Mouse (Mus musculus): ENCODE data around the gene Art5. TPM values are rescaled to one million over a fixed set of nuclear protein-coding genes. Genes with fewer than 3 reads are reported as not detected.
"Not testable (repeated sequence)": the region's sequence is repeated elsewhere in the genome, so short reads cannot be mapped to it uniquely, and the experiment has no call there.

The Art5 gene
- polyA plus RNA-seq, 1 experiment, result 3.7 TPM

GRCm38 (mm10) chr7:102061353-102061752, 47.9 kb downstream of the Art5 start:
- Histone ChIP-seq H3K36me3 (ENCODE audit: control insufficient read depth, insufficient read depth, low read length) (peaks cover 4% of the 10 kb centered on the region; the same call in 1 of the 2 replicates), H3K27ac (ENCODE audit: control insufficient read depth, insufficient read depth, low read length) (no peak overlapping the region), H3K4me1 (replicated peaks; ENCODE audit: control insufficient read depth, insufficient read depth, low read length) (peaks cover 4% of the 10 kb centered on the region), H3K27me3 (ENCODE audit: control insufficient read depth, insufficient read depth, low read length) (no peaks in the 10 kb centered on the region), H3K4me3 (ENCODE audit: control insufficient read depth, insufficient read depth, low read length) (no peak overlapping the region)
- no peak for DNase-seq
- TF ChIP-seq CTCF (IDR thresholded peaks at IDR 0.05; ENCODE audit: borderline replicate concordance, control insufficient read depth, extremely low read depth, insufficient read depth, low read length, poor library complexity) (no peak), POLR2A (IDR thresholded peaks at IDR 0.05; ENCODE audit: control insufficient read depth, extremely low read depth, insufficient read depth, low read length, poor library complexity) (no peak)
- 93% methylated on average over 3 of the region's 3 CpGs for WGBS

DNA sequence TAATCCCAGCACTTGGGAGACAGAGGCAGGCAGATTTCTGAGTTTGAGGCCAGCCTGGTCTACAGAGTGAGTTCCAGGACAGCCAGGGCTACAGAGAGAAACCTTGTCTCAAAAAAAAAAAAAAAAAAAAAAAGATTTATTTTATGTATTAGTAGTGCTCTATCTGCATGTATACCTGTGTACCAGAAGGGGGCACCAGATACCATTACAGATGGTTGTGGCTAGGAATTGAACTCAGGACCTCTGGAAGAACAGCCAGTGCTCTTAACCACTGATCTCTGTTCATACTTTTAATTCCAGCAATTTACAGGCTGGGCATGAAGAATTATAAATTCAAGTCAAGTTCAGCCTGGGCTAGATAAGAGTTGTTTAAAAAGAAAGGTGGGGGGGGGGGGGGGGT, 60.8 kb downstream of the Art5 start:
- H3K27ac ChIP-seq (ENCODE audit: control insufficient read depth, insufficient read depth, low read length); H3K4me1 ChIP-seq (replicated peaks; ENCODE audit: control insufficient read depth, insufficient read depth, low read length); H3K27me3 ChIP-seq (ENCODE audit: control insufficient read depth, insufficient read depth, low read length); H3K36me3 ChIP-seq (ENCODE audit: control insufficient read depth, insufficient read depth, low read length); DNase-seq; H3K4me3 ChIP-seq (ENCODE audit: control insufficient read depth, insufficient read depth, low read length): not testable (repeated sequence)

Other genes starting within 250 kb of the Art5 start
- gene Anapc15, start 245.8 kb downstream of the Art5 start, polyA plus RNA-seq (2012; rRNA removed), result 77.1 and 103 TPM in 2 replicates
- 0.70 and 0.86 TPM in 2 replicates for gene Folr1, start 238.7 kb downstream of the Art5 start, polyA plus RNA-seq (2012; rRNA removed)
- gene Lamtor1, start 203.6 kb downstream of the Art5 start, polyA plus RNA-seq (2012; rRNA removed), result 235 and 239 TPM in 2 replicates
- gene Tomt, start 203.1 kb downstream of the Art5 start, polyA plus RNA-seq (2012; rRNA removed), result 0.08 and 0.20 TPM in 2 replicates
- gene Lrrc51, start 175.6 kb downstream of the Art5 start, polyA plus RNA-seq (2012; rRNA removed), result 4.0 and 6.2 TPM in 2 replicates
- gene Numa1, start 175.4 kb downstream of the Art5 start, polyA plus RNA-seq (2012; rRNA removed), result 166 and 186 TPM in 2 replicates
- 57.9 and 80.7 TPM in 2 replicates for gene Il18bp, start 90.8 kb downstream of the Art5 start, polyA plus RNA-seq (2012; rRNA removed)
- 41.0 and 42.1 TPM in 2 replicates for gene Rnf121, start 44.0 kb downstream of the Art5 start, polyA plus RNA-seq (2012; rRNA removed)
- gene Xndc1, start 44.0 kb downstream of the Art5 start, polyA plus RNA-seq (2012; rRNA removed), result 47.7 and 54.3 TPM in 2 replicates
- 11.9 and 12.1 TPM in 2 replicates for gene Xntrpc, start 43.8 kb downstream of the Art5 start, polyA plus RNA-seq (2012; rRNA removed)
- gene Trpc2, start 26.4 kb downstream of the Art5 start, polyA plus RNA-seq (2012; rRNA removed), result 0.61 and 0.92 TPM in 2 replicates
- gene Art1, start 7.7 kb downstream of the Art5 start, polyA plus RNA-seq (2012; rRNA removed), result 15.7 and 23.7 TPM in 2 replicates
- gene Chrna10, start 7.3 kb upstream of the Art5 start, polyA plus RNA-seq (2012; rRNA removed), result 1.7 and 1.8 TPM in 2 replicates
- 23.7 and 28.1 TPM in 2 replicates for gene Nup98, start 100.7 kb upstream of the Art5 start, polyA plus RNA-seq (2012; rRNA removed)
- 99.7 and 131 TPM in 2 replicates for gene Pgap2, start 100.7 kb upstream of the Art5 start, polyA plus RNA-seq (2012; rRNA removed)
- 221 and 282 TPM in 2 replicates for gene Rhog, start 146.6 kb upstream of the Art5 start, polyA plus RNA-seq (2012; rRNA removed)
- 98.6 and 107 TPM in 2 replicates for gene Stim1, start 158.3 kb upstream of the Art5 start, polyA plus RNA-seq (2012; rRNA removed)

Measured in thymus, adult 2 months (tissue).